Mouse (Mus musculus) C2C12 (cell line): ENCODE measurements at regions not wholly inside any gene's neighbourhood (a gene's known extent, or its start where the extent isn't known, plus 50 kb on each side); places are given as distances from the start of the nearest gene placed in this dataset.

ENCODE experiments used
- CTCF ChIP-seq: IDR thresholded peaks from one replicate; pipeline ENCODE4 v1.5.1; 2011; ENCODE audit not compliant: control insufficient read depth, insufficient read depth, insufficient read length
- MAX ChIP-seq: IDR thresholded peaks from one replicate; pipeline ENCODE4 v1.6.1; 2011; ENCODE audit warnings: mild to moderate bottlenecking, control low read depth
- MYOD1 ChIP-seq: IDR thresholded peaks from one replicate; pipeline ENCODE4 v1.6.1; 2011; ENCODE audit warnings: low read depth; ENCODE audit not compliant: control insufficient read depth, insufficient read length
- MYOG ChIP-seq: IDR thresholded peaks from one replicate; pipeline ENCODE4 v1.6.1; 2011; ENCODE audit not compliant: control insufficient read depth, insufficient read length; ENCODE audit errors: extremely low read depth
- USF1 ChIP-seq: IDR thresholded peaks from one replicate; pipeline ENCODE4 v1.6.1; 2011; ENCODE audit warnings: low read depth, mild to moderate bottlenecking, control low read depth, moderate library complexity

DNA sequence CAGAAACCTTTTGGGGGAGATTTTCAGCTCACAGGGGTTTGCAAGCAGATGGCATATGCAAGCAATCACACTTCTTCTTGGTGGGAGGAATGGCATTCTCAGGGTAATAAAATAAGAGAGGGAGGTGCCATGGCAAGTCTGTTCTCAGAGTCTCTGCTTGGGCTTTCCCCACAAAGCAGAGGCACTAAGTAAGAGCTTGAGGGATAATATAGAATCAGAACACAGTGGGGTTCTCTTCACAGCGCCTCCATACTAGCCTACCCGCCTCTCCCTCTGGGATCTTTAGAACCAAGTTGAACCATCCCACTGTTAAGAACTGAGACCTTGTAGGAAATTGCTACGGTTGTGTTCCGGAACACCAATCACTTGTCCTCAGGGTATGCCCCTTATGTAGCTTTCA, 387.8 kb downstream of the Prkd1 start:
- TF ChIP-seq MYOG (no peak), CTCF (no peak), USF1 (no peak), MYOD1 (no peak), MAX (no peak)
